Mouse (Mus musculus) limb, embryonic 13.5 days (tissue): ENCODE results near the gene Uqcrq. TPM values are rescaled to one million over a fixed set of nuclear protein-coding genes. Genes with fewer than 3 reads are reported as not detected.

Source experiments
- ATAC-seq: fragments of 200-750 bp; cut with Nextera tagmentation; 2 replicates; pipeline ENCODE4 v1.8.0; 2017; ENCODE audit warnings: low read depth, moderate number of reproducible peaks, moderate TSS enrichment; ENCODE audit not compliant: low FRiP score
- H3K27ac ChIP-seq: fragments of 300-500 bp; sonication (generic); 2 replicates; pipeline ENCODE4 v1.5.1; 2015; ENCODE audit warnings: inconsistent platforms, mild to moderate bottlenecking, moderate library complexity
- H3K27me3 ChIP-seq: fragments of 300-500 bp; sonication (generic); 2 replicates; pipeline ENCODE4 v1.6.1; 2015; ENCODE audit warnings: mild to moderate bottlenecking, inconsistent platforms
- H3K36me3 ChIP-seq: fragments of 300-500 bp; sonication (generic); 2 replicates; pipeline ENCODE4 v1.6.1; 2015; ENCODE audit warnings: inconsistent platforms, mild to moderate bottlenecking, moderate library complexity
- H3K4me1 ChIP-seq: fragments of 300-500 bp; sonication (generic); 2 replicates; pipeline ENCODE4 v1.6.1; 2015; ENCODE audit warnings: inconsistent platforms
- H3K4me2 ChIP-seq: fragments of 300-500 bp; sonication (generic); replicated peaks from 2 replicates; pipeline ENCODE4 v1.6.1; 2015; ENCODE audit warnings: inconsistent platforms, mild to moderate bottlenecking, moderate library complexity
- H3K4me3 ChIP-seq: fragments of 300-500 bp; sonication (generic); 2 replicates; pipeline ENCODE4 v1.5.1; 2015; ENCODE audit warnings: moderate library complexity, mild to moderate bottlenecking, inconsistent platforms
- H3K9ac ChIP-seq: fragments of 300-500 bp; sonication (generic); 2 replicates; pipeline ENCODE4 v1.6.1; 2015; ENCODE audit warnings: mild to moderate bottlenecking, inconsistent platforms
- H3K9me3 ChIP-seq: fragments of 300-500 bp; sonication (generic); 2 replicates; pipeline ENCODE4 v1.6.1; 2016; ENCODE audit warnings: inconsistent platforms
- WGBS: fragments of 180-500 bp; shearing (Covaris S2); methylation state at CpG from one replicate; pipeline ENCODE4 v1.1.7; 2015; 5-methylcytosine and 5-hydroxymethylcytosine counted together
- microRNA-seq: library from miRNA; unstranded; fragments of <30 nt; microRNA quantifications from one replicate; pipeline ENCODE4, GENCODE M21; 2016
- polyA plus RNA-seq: library from polyadenylated mRNA; unstranded; fragments of >200 nt; fragmentation: Nextera tagmentation; extraction: Ambion mirVana; gene quantifications from 2 replicates; pipeline ENCODE4 v1.2.1, GENCODE M21; 2015

Gene Uqcrq
- polyA plus RNA-seq, 1 experiment from 2014 or later: 449 TPM

DNA sequence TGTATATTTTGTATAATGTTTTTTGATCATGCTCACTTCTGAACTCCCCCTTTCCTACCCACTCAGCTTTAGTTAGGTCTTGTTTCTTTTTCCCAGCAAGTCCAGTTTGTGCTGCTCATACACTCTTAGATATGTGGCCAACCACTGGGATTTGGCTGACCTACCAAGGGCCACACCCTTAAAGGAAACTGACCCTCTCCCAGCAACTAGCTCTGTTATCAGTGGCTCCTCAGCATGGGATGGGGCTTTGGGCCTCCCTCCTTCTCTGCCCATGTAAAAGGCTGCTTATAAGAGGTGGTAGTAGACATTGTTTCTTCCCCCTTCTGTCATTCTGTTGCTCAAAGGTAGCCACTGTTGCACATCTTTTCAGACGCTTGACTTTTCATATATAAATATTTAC lies 51.7 kb downstream of the Uqcrq start:
- Histone ChIP-seq H3K4me1 (no peaks in the 10 kb centered on the region), H3K27ac (no peak overlapping the region), H3K4me3 (no peak overlapping the region), H3K9me3 (no peaks in the 10 kb centered on the region), H3K36me3 (peaks cover 49% of the 10 kb centered on the region), H3K4me2 (no peak overlapping the region), H3K9ac (no peak overlapping the region), H3K27me3 (no peaks in the 10 kb centered on the region)
- WGBS: 78% methylated on average over 1 of the region's 1 CpGs
- no peak for ATAC-seq

Small RNA genes lying within 50 kb of the gene (microRNA-seq; reads per million reads assigned to microRNA genes)
- gene Mir6920: not detected

Other genes with a start within 250 kb of the Uqcrq start
- 79.0 and 87.4 TPM in 2 replicates for gene Hspa4, start 130.4 kb downstream of the Uqcrq start, polyA plus RNA-seq
- gene Zcchc10, start 106.2 kb downstream of the Uqcrq start, polyA plus RNA-seq: 22.4 and 22.9 TPM in 2 replicates
- gene Aff4, start 80.0 kb downstream of the Uqcrq start, polyA plus RNA-seq: 48.3 and 54.6 TPM in 2 replicates
- 0.31 and 0.54 TPM in 2 replicates for gene Leap2, start 7.7 kb downstream of the Uqcrq start, polyA plus RNA-seq
- gene Gdf9, start 192 bp upstream of the Uqcrq start, polyA plus RNA-seq: 1.6 TPM in 2 replicates
- gene Gm10447, start 26.3 kb upstream of the Uqcrq start, polyA plus RNA-seq: 0.18 and 0.29 TPM in 2 replicates
- 7.9 TPM in 2 replicates for gene Shroom1, start 26.4 kb upstream of the Uqcrq start, polyA plus RNA-seq
- not detected in 2 replicates for gene Gm9837, start 39.6 kb upstream of the Uqcrq start, polyA plus RNA-seq
- not detected in 2 replicates for gene Gm9945, start 49.3 kb upstream of the Uqcrq start, polyA plus RNA-seq
- 0.17 and 0.37 TPM in 2 replicates for gene Sowaha, start 49.4 kb upstream of the Uqcrq start, polyA plus RNA-seq
- 39.2 and 42.5 TPM in 2 replicates for gene Sept8, start 88.4 kb upstream of the Uqcrq start, polyA plus RNA-seq
- gene Kif3a, start 136.5 kb upstream of the Uqcrq start, polyA plus RNA-seq: 105 and 112 TPM in 2 replicates
- 1.9 and 2.2 TPM in 2 replicates for gene Il4, start 187.8 kb upstream of the Uqcrq start, polyA plus RNA-seq
- 0.15 TPM in 2 replicates for gene Il13, start 203.9 kb upstream of the Uqcrq start, polyA plus RNA-seq